Mouse (Mus musculus): ENCODE measurements around the gene Ppm1l. TPM values are rescaled to one million over a fixed set of nuclear protein-coding genes. Genes with fewer than 3 reads are reported as not detected.

The Ppm1l gene
- polyA plus RNA-seq, 2 experiments = 7.1 to 12.2 TPM

DNA sequence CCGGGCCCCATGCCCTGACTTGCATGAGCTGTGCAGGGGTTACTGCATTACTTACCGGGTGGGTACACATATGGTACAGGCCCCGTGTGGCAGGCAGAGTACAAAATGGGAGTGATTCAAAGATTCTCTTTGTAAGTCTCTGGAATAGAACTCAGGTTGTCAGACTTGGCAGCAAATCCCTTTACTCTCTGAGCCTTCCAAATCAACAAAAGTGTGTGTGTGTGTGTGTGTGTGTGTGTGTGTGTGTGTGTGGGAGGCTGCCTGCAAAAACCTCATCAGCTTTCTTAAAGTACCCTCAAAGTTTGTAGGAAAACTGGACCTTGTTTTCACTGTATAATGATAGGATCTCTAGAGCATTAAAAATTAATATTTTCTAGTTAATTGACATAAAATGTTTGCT is 132.4 kb downstream of the Ppm1l start:
- H3K4me1 ChIP-seq (ENCODE audit: control insufficient read depth, insufficient read depth, low read length) = peaks cover 7% of the 10 kb centered on the region
- H3K4me3 ChIP-seq (replicated peaks; ENCODE audit: low read length) = no peak overlapping the region
- H3K9ac ChIP-seq (ENCODE audit: low read depth, low read length, severe bottlenecking) = no peak overlapping the region
- no peaks in the 10 kb centered on the region for H3K27me3 ChIP-seq (ENCODE audit: control insufficient read depth, insufficient read depth, low read length)
- ATAC-seq (ENCODE audit: low FRiP score, low read depth) (no peak), DNase-seq (ENCODE audit: low spot score) (no peak)
- no peak overlapping the region for H3K4me2 ChIP-seq (replicated peaks; ENCODE audit: low read depth, low read length, severe bottlenecking)
- H3K9me3 ChIP-seq (ENCODE audit: control insufficient read depth, low read length) = no peaks in the 10 kb centered on the region
- TF ChIP-seq POLR2A (IDR thresholded peaks at IDR 0.05; ENCODE audit: borderline replicate concordance, extremely low read depth, insufficient read depth, insufficient read length) = no peak
- no peaks in the 10 kb centered on the region for H3K36me3 ChIP-seq (ENCODE audit: control insufficient read depth, insufficient read depth, low read length)
- WGBS = 65% methylated on average over 3 of the region's 3 CpGs
- H3K27ac ChIP-seq (replicated peaks; ENCODE audit: low read depth, low read length) = no peak overlapping the region

DNA sequence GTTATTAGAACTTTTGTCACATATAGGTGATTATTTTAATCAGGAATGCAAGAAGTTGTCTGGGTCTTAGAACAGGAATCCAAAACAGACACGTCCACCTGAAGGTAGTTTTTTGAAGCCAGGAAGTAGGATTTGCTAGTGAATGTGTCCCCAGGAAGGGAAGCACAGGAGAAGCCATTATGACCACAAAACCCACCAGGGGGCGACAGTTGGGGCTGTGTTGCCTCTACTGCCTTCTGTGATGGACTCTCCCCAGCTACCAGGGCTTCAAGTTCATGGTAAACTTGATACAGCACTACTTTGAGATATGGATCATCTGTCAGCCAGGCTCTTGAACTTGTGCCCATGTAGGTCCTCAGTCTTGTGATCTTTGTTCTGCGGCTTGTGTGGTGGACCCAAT is 137.7 kb downstream of the Ppm1l start:
- no peak overlapping the region for H3K27ac ChIP-seq (replicated peaks; ENCODE audit: low read depth, low read length)

DNA sequence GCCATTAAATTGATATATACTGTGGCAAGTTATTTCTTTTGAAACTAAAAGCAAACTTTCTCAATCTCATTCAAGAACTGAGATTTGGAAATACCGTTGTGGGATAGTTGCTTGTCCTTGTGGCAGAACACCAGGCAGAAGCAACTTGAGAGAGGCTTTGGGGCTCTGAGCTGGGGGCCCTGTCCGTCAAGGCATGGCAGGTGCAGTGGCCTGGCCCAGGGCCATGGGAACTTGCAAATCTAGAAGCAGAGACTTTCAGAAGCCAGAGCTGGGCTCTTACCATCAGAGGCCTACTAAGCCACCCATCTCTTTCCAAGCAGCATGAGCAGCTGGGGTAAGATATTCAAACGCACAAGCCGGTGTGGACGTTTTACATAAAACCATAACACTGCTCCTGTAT is 139.4 kb downstream of the Ppm1l start:
- Histone ChIP-seq H3K9ac (ENCODE audit: low read depth, low read length, severe bottlenecking) (no peak overlapping the region), H3K9me3 (ENCODE audit: control insufficient read depth, low read length) (no peaks in the 10 kb centered on the region), H3K4me1 (ENCODE audit: control insufficient read depth, insufficient read depth, low read length) (peaks cover 6% of the 10 kb centered on the region), H3K27me3 (ENCODE audit: control insufficient read depth, insufficient read depth, low read length) (no peaks in the 10 kb centered on the region), H3K36me3 (ENCODE audit: control insufficient read depth, insufficient read depth, low read length) (no peaks in the 10 kb centered on the region), H3K27ac (replicated peaks; ENCODE audit: low read depth, low read length) (no peak overlapping the region), H3K4me3 (replicated peaks; ENCODE audit: low read length) (no peak overlapping the region), H3K4me2 (replicated peaks; ENCODE audit: low read depth, low read length, severe bottlenecking) (no peak overlapping the region)
- no peak for TF ChIP-seq POLR2A (IDR thresholded peaks at IDR 0.05; ENCODE audit: borderline replicate concordance, extremely low read depth, insufficient read depth, insufficient read length)
- DNase-seq (ENCODE audit: low spot score) = no peak
- WGBS = 81% methylated on average over 5 of the region's 5 CpGs
- no peak; the same call in 1 of the 2 replicates for ATAC-seq (ENCODE audit: low FRiP score, low read depth)

More for the DNA sequence above, 137.7 kb downstream of the Ppm1l start:
- no peaks in the 10 kb centered on the region for H3K9me3 ChIP-seq (ENCODE audit: control insufficient read depth, low read length)
- ATAC-seq (ENCODE audit: low FRiP score, low read depth) = no peak
- H3K36me3 ChIP-seq (ENCODE audit: control insufficient read depth, insufficient read depth, low read length) = no peaks in the 10 kb centered on the region
- H3K27me3 ChIP-seq (ENCODE audit: control insufficient read depth, insufficient read depth, low read length) = no peaks in the 10 kb centered on the region
- 66% methylated on average over 3 of the region's 3 CpGs for WGBS
- H3K4me2 ChIP-seq (replicated peaks; ENCODE audit: low read depth, low read length, severe bottlenecking) = no peak overlapping the region
- no peak for DNase-seq (ENCODE audit: low spot score)
- no peak overlapping the region for H3K9ac ChIP-seq (ENCODE audit: low read depth, low read length, severe bottlenecking)
- peaks cover 6% of the 10 kb centered on the region for H3K4me1 ChIP-seq (ENCODE audit: control insufficient read depth, insufficient read depth, low read length)
- no peak overlapping the region for H3K4me3 ChIP-seq (replicated peaks; ENCODE audit: low read length)
- TF ChIP-seq POLR2A (IDR thresholded peaks at IDR 0.05; ENCODE audit: borderline replicate concordance, extremely low read depth, insufficient read depth, insufficient read length) = no peak

DNA sequence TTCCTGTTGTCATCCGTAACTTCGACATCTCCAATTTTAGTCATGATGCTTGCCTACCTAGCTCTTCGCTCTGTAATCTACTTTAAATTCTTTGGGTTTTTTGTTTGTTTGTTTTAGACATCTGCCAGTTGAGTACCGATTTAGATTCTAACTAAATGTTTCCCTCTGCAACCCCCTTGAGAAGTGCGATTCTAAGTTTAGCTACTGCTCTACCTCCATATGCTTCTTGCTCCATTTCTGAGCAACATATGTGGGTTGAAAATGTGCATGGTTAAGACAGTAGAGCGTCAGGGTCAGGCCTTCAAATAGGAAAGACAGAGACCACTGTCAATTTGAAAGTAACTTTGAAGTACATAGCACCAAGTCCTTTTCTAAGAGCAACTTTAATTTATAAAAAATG is 142.1 kb downstream of the Ppm1l start:
- H3K27ac ChIP-seq (replicated peaks; ENCODE audit: low read depth, low read length) = no peak overlapping the region
- no peaks in the 10 kb centered on the region for H3K36me3 ChIP-seq (ENCODE audit: control insufficient read depth, insufficient read depth, low read length)
- H3K9ac ChIP-seq (ENCODE audit: low read depth, low read length, severe bottlenecking) = no peak overlapping the region
- H3K4me3 ChIP-seq (replicated peaks; ENCODE audit: low read length) = no peak overlapping the region
- no peaks in the 10 kb centered on the region for H3K27me3 ChIP-seq (ENCODE audit: control insufficient read depth, insufficient read depth, low read length)
- ATAC-seq (ENCODE audit: low FRiP score, low read depth) = no peak
- no peaks in the 10 kb centered on the region for H3K9me3 ChIP-seq (ENCODE audit: control insufficient read depth, low read length)
- no peak overlapping the region for H3K4me2 ChIP-seq (replicated peaks; ENCODE audit: low read depth, low read length, severe bottlenecking)
- peaks cover 6% of the 10 kb centered on the region for H3K4me1 ChIP-seq (ENCODE audit: control insufficient read depth, insufficient read depth, low read length)
- 88% methylated on average over 6 of the region's 6 CpGs for WGBS
- TF ChIP-seq POLR2A (IDR thresholded peaks at IDR 0.05; ENCODE audit: borderline replicate concordance, extremely low read depth, insufficient read depth, insufficient read length) = no peak
- no peak for DNase-seq (ENCODE audit: low spot score)

DNA sequence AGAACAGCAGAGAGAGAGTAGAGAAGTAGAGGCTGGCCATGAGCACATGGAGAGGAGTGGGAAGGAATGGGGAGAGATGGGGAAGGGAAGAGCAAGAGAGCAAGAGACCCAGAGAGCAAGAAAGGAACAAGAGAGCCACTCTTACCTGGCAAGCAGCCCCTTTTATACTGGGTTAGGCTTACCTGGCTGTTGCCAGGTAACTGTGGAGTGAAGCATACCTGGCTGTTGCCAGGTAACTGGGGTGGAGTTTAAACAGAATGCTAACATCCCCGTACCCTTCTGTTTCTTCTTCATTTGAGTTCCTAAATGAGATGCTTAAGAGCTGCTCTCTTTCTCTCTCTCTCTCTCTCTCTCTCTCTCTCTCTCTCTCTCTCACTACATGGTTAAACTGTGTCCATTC is 145.3 kb downstream of the Ppm1l start:
- 63% methylated on average over 1 of the region's 1 CpGs for WGBS
- ATAC-seq (ENCODE audit: low FRiP score, low read depth) (no peak), DNase-seq (ENCODE audit: low spot score) (no peak)
- Histone ChIP-seq H3K4me3 (replicated peaks; ENCODE audit: low read length) (no peak overlapping the region), H3K27ac (replicated peaks; ENCODE audit: low read depth, low read length) (no peak overlapping the region), H3K9me3 (ENCODE audit: control insufficient read depth, low read length) (no peaks in the 10 kb centered on the region), H3K9ac (ENCODE audit: low read depth, low read length, severe bottlenecking) (no peak overlapping the region), H3K36me3 (ENCODE audit: control insufficient read depth, insufficient read depth, low read length) (no peaks in the 10 kb centered on the region), H3K27me3 (ENCODE audit: control insufficient read depth, insufficient read depth, low read length) (no peaks in the 10 kb centered on the region), H3K4me2 (replicated peaks; ENCODE audit: low read depth, low read length, severe bottlenecking) (no peak overlapping the region), H3K4me1 (ENCODE audit: control insufficient read depth, insufficient read depth, low read length) (no peaks in the 10 kb centered on the region)
- no peak for TF ChIP-seq POLR2A (IDR thresholded peaks at IDR 0.05; ENCODE audit: borderline replicate concordance, extremely low read depth, insufficient read depth, insufficient read length)

DNA sequence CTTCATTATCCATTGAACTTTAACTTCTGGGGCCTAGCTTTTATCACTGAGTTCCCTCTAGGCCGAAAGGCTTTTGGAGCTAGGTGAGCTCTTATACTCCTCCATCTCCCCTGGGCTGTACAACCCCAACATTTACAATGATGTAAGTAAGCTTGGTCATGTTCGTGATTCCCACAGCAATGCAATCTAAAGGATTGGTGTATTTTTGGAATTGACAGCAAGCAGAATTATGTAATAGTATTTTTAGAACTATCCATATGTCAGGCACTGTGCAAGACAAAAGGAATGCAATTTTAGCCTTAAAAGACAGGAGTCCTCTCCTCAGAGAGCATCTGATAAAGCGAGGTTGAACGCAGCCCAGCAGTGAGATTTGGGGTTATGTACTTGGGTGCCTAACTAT is 149.1 kb downstream of the Ppm1l start:
- TF ChIP-seq POLR2A (IDR thresholded peaks at IDR 0.05; ENCODE audit: borderline replicate concordance, extremely low read depth, insufficient read depth, insufficient read length) = no peak
- no peaks in the 10 kb centered on the region for H3K9me3 ChIP-seq (ENCODE audit: control insufficient read depth, low read length)
- no peak overlapping the region for H3K27ac ChIP-seq (replicated peaks; ENCODE audit: low read depth, low read length)
- H3K4me3 ChIP-seq (replicated peaks; ENCODE audit: low read length) = no peak overlapping the region
- H3K4me1 ChIP-seq (ENCODE audit: control insufficient read depth, insufficient read depth, low read length) = peaks cover 18% of the 10 kb centered on the region
- H3K36me3 ChIP-seq (ENCODE audit: control insufficient read depth, insufficient read depth, low read length) = no peaks in the 10 kb centered on the region
- H3K27me3 ChIP-seq (ENCODE audit: control insufficient read depth, insufficient read depth, low read length) = no peaks in the 10 kb centered on the region
- DNase-seq (ENCODE audit: low spot score) (no peak), ATAC-seq (ENCODE audit: low FRiP score, low read depth) (no peak)
- no peak overlapping the region for H3K4me2 ChIP-seq (replicated peaks; ENCODE audit: low read depth, low read length, severe bottlenecking)
- 91% methylated on average over 4 of the region's 4 CpGs for WGBS
- no peak overlapping the region for H3K9ac ChIP-seq (ENCODE audit: low read depth, low read length, severe bottlenecking)

Data from limb, embryonic 14.5 days (tissue).